Comparison of ENCODE assay signal across 9 mouse cellular contexts in genomic region chr12:45067047-45067685, GRCm38 (mm10). TPM values are rescaled to one million over a fixed set of nuclear protein-coding genes. Genes with fewer than 3 reads are reported as not detected.
A peak's percentile ranks its signal among the peaks of the same experiment; 100 is the strongest.
DNase-seq lines count a peak whose midpoint lies in the region; ATAC-seq lines count a peak whose summit lies in the region.
"Had no signal": no experiment of that assay in that cellular context is flagged by ENCODE, and none has a peak within 500 bp of the region (broad histone marks: within the 10 kb centered on the region; RNA-seq: fewer than 3 reads in every experiment).

No protein-coding gene starts in this region.

- H3K4me2 ChIP-seq in forebrain, embryonic 11.5 days (ENCODE audit: low read depth, low read length, severe bottlenecking): no peak overlapping the region
- peak overlapping the region; percentile 42 for H3K4me2 ChIP-seq in embryonic facial prominence, embryonic 13.5 days
- peak overlapping the region; percentile 25 for H3K4me2 ChIP-seq in intestine, embryonic 14.5 days (ENCODE audit: low read length)
- H3K4me2 ChIP-seq in midbrain, embryonic 15.5 days: peak overlapping the region; percentile 31

- no peaks in the 10 kb centered on the region for H3K36me3 ChIP-seq in forebrain, embryonic 11.5 days (ENCODE audit: control insufficient read depth, insufficient read depth, low read length)
- H3K36me3 ChIP-seq in forebrain, embryonic 10.5 days (replicated peaks): no peaks in the 10 kb centered on the region
- H3K36me3 ChIP-seq in embryonic facial prominence, embryonic 13.5 days: no peaks in the 10 kb centered on the region
- H3K36me3 ChIP-seq in intestine, embryonic 14.5 days (ENCODE audit: control insufficient read depth, insufficient read depth, low read length): no peaks in the 10 kb centered on the region
- no peaks in the 10 kb centered on the region for H3K36me3 ChIP-seq in midbrain, embryonic 15.5 days (replicated peaks)

- H3K4me3 ChIP-seq in forebrain, embryonic 11.5 days (ENCODE audit: low read depth, low read length): no peak overlapping the region
- no peak overlapping the region for H3K4me3 ChIP-seq in forebrain, embryonic 10.5 days
- H3K4me3 ChIP-seq in embryonic facial prominence, embryonic 13.5 days: no peak overlapping the region
- no peak overlapping the region for H3K4me3 ChIP-seq in intestine, embryonic 14.5 days (ENCODE audit: low read depth, low read length)
- peak overlapping the region; percentile 5; the same call in 1 of the 2 replicates for H3K4me3 ChIP-seq in midbrain, embryonic 15.5 days

- no peaks in the 10 kb centered on the region for H3K27me3 ChIP-seq in forebrain, embryonic 11.5 days (ENCODE audit: control insufficient read depth, insufficient read depth, low read length)
- H3K27me3 ChIP-seq in forebrain, embryonic 10.5 days (ENCODE audit: poor library complexity, severe bottlenecking): peaks cover 13% of the 10 kb centered on the region
- peaks cover 3% of the 10 kb centered on the region; the same call in 1 of the 2 replicates for H3K27me3 ChIP-seq in embryonic facial prominence, embryonic 13.5 days
- no peaks in the 10 kb centered on the region for H3K27me3 ChIP-seq in intestine, embryonic 14.5 days (replicated peaks; ENCODE audit: control insufficient read depth, insufficient read depth, low read length)
- H3K27me3 ChIP-seq in midbrain, embryonic 15.5 days (replicated peaks): peaks cover 3% of the 10 kb centered on the region; the same call in 1 of the 2 replicates

- no peak overlapping the region for H3K9ac ChIP-seq in forebrain, embryonic 11.5 days (ENCODE audit: low read length)
- no peak overlapping the region for H3K9ac ChIP-seq in embryonic facial prominence, embryonic 13.5 days
- 0 out of 2 replicates have a peak overlapping the region, but pooled peaks have one; percentile 10 for H3K9ac ChIP-seq in intestine, embryonic 14.5 days (ENCODE audit: low read length)
- no peak overlapping the region for H3K9ac ChIP-seq in midbrain, embryonic 15.5 days

- 0 out of 2 replicates have a peak, but pooled peaks have one; percentile 26 for ATAC-seq in forebrain, embryonic 11.5 days (replicated peaks; ENCODE audit: low FRiP score)
- ATAC-seq in embryonic facial prominence, embryonic 13.5 days (ENCODE audit: insufficient number of reproducible peaks, insufficient read depth, low FRiP score, low TSS enrichment, low read depth): no peak
- no peak for ATAC-seq in intestine, embryonic 14.5 days (replicated peaks; ENCODE audit: low FRiP score, low TSS enrichment, low read depth)
- peak; percentile 72 for ATAC-seq in midbrain, embryonic 15.5 days (replicated peaks)
- no peak for ATAC-seq in megakaryocyte-erythroid progenitor cell, adult 5-6 weeks (replicated peaks; ENCODE audit: low FRiP score, low TSS enrichment, poor library complexity, severe bottlenecking)

- H3K9me3 ChIP-seq in forebrain, embryonic 11.5 days (ENCODE audit: control insufficient read depth, low read length): no peaks in the 10 kb centered on the region
- H3K9me3 ChIP-seq in forebrain, embryonic 10.5 days: no peaks in the 10 kb centered on the region
- H3K9me3 ChIP-seq in embryonic facial prominence, embryonic 13.5 days: no peaks in the 10 kb centered on the region
- no peaks in the 10 kb centered on the region for H3K9me3 ChIP-seq in intestine, embryonic 14.5 days (ENCODE audit: control insufficient read depth, low read length)
- H3K9me3 ChIP-seq in midbrain, embryonic 15.5 days: no peaks in the 10 kb centered on the region

- H3K27ac ChIP-seq in forebrain, embryonic 11.5 days (ENCODE audit: low read depth, low read length): no peak overlapping the region
- no peak overlapping the region for H3K27ac ChIP-seq in forebrain, embryonic 10.5 days
- no peak overlapping the region; the same call in 1 of the 2 replicates for H3K27ac ChIP-seq in embryonic facial prominence, embryonic 13.5 days
- peak overlapping the region; percentile 23; the same call in 1 of the 2 replicates for H3K27ac ChIP-seq in intestine, embryonic 14.5 days (ENCODE audit: low read depth)
- H3K27ac ChIP-seq in midbrain, embryonic 15.5 days: no peak overlapping the region
- H3K27ac ChIP-seq: macrophage had no signal

- H3K4me1 ChIP-seq in forebrain, embryonic 11.5 days (replicated peaks; ENCODE audit: control insufficient read depth, insufficient read depth, low read length): peaks cover 5% of the 10 kb centered on the region; the same call in 1 of the 2 replicates
- peaks cover 18% of the 10 kb centered on the region for H3K4me1 ChIP-seq in forebrain, embryonic 10.5 days
- peaks cover 30% of the 10 kb centered on the region for H3K4me1 ChIP-seq in embryonic facial prominence, embryonic 13.5 days
- H3K4me1 ChIP-seq in intestine, embryonic 14.5 days (replicated peaks; ENCODE audit: control insufficient read depth, insufficient read depth, low read length): peaks cover 13% of the 10 kb centered on the region
- H3K4me1 ChIP-seq in midbrain, embryonic 15.5 days: peaks cover 12% of the 10 kb centered on the region

- 38% methylated on average over 11 of the region's 11 CpGs for WGBS in forebrain, embryonic 11.5 days
- WGBS in forebrain, embryonic 10.5 days: 35% methylated on average over 11 of the region's 11 CpGs
- 27% methylated on average over 11 of the region's 11 CpGs for WGBS in embryonic facial prominence, embryonic 13.5 days
- WGBS in intestine, embryonic 14.5 days: 12% methylated on average over 11 of the region's 11 CpGs
- 32% methylated on average over 11 of the region's 11 CpGs for WGBS in midbrain, embryonic 15.5 days

- DNase-seq in forebrain, embryonic 11.5 days (ENCODE audit: low spot score): no peak
- DNase-seq in forebrain, embryonic 10.5 days (ENCODE audit: extremely low spot score, low spot score): no peak
- DNase-seq in intestine, embryonic 14.5 days (ENCODE audit: low spot score): peak; percentile 55
- DNase-seq in layer of hippocampus, adult 9-11 months: no peak
- no peak for DNase-seq in layer of hippocampus, adult 18-20 months (ENCODE audit: low spot score in 2 of 2)

RNA-seq across cellular contexts. Expression of gene Stxbp6, which starts 7.3 kb away (rescaled TPM):
- 16.9 and 18.3 TPM in 2 replicates for polyA plus RNA-seq in forebrain, embryonic 11.5 days (2014; fragmentation: Nextera tagmentation; extraction: Ambion mirVana)
- 15.2 and 15.9 TPM in 2 replicates for polyA plus RNA-seq in forebrain, embryonic 10.5 days (2016; fragmentation: Nextera tagmentation; extraction: Ambion mirVana)
- 8.5 and 10.2 TPM in 2 replicates for polyA plus RNA-seq in embryonic facial prominence, embryonic 13.5 days (2015; fragmentation: Nextera tagmentation; extraction: Ambion mirVana)
- polyA plus RNA-seq in intestine, embryonic 14.5 days (2014; fragmentation: Nextera tagmentation; extraction: Ambion mirVana): 12.9 and 16.6 TPM in 2 replicates
- 17.8 and 18.0 TPM in 2 replicates for polyA plus RNA-seq in midbrain, embryonic 15.5 days (2015; fragmentation: Nextera tagmentation; extraction: Ambion mirVana)
- total RNA-seq in megakaryocyte-erythroid progenitor cell, adult 5-6 weeks (2014; fragmentation: Nextera tagmentation): not detected in 2 replicates
- 0.27 TPM in 1 of 2 replicates, not detected in the other for total RNA-seq in megakaryocyte-erythroid progenitor cell, adult 5-6 weeks (2017)
- total RNA-seq in layer of hippocampus, adult 18-20 months (2021): 10 to 100 TPM; 83.9 to 91.9 TPM

Comparison
In these comparisons a context has a peak if more than half of its experiments do, and no peak if none do; other contexts are left out.
1. ATAC-seq: peak in forebrain, embryonic 11.5 days (single experiment) and midbrain, embryonic 15.5 days (single experiment); none in embryonic facial prominence, embryonic 13.5 days (single experiment), intestine, embryonic 14.5 days (single experiment) and megakaryocyte-erythroid progenitor cell, adult 5-6 weeks (single experiment).